Mouse (Mus musculus) thymus, postnatal 0 days (tissue): ENCODE data around the gene 3830406C13Rik. TPM values are rescaled to one million over a fixed set of nuclear protein-coding genes. Genes with fewer than 3 reads are reported as not detected.
"Not testable (repeated sequence)": the region's sequence is repeated elsewhere in the genome, so short reads cannot be mapped to it uniquely, and the experiment has no call there.

Experiments
- DNase-seq: peaks from one replicate; pipeline ENCODE4 v3.0.0-alpha.2; 2015; ENCODE audit warnings: low spot score
- polyA plus RNA-seq: library from polyadenylated mRNA; unstranded; fragments of >200 nt; fragmentation: Nextera tagmentation; extraction: Ambion mirVana; gene quantifications from 2 replicates; pipeline ENCODE4 v1.2.1, GENCODE M21; 2015

The 3830406C13Rik gene
- polyA plus RNA-seq, result 66.1 and 71.4 TPM in 2 replicates

- DNase-seq, result peak; percentile 83
Measured at GRCm38 (mm10) chr14:12284141-12284912, at the start of gene 3830406C13Rik. 3830406C13Rik (plus strand) TSS chr14:12284173.

- no peak for DNase-seq
Measured at GRCm38 (mm10) chr14:12243726-12244125, 40.2 kb upstream of the 3830406C13Rik start.

GRCm38 (mm10) chr14:12276031-12276430, 7.9 kb upstream of the 3830406C13Rik start:
- no peak for DNase-seq

GRCm38 (mm10) chr14:12283641-12284040, 332 bp upstream of the 3830406C13Rik start, which contains the start of gene Gm49355:
Gm49355 (plus strand) TSS chr14:12283976.
- no peak for DNase-seq

- DNase-seq, result not testable (repeated sequence)
Measured at GRCm38 (mm10) chr14:12289747-12290146, 5.8 kb downstream of the 3830406C13Rik start.

- no peak for DNase-seq
Measured at GRCm38 (mm10) chr14:12296391-12296790, 12.4 kb downstream of the 3830406C13Rik start.

- DNase-seq, result no peak
Measured at GRCm38 (mm10) chr14:12299171-12299570, 15.2 kb downstream of the 3830406C13Rik start.

- no peak for DNase-seq
Measured at GRCm38 (mm10) chr14:12299654-12300053, 15.7 kb downstream of the 3830406C13Rik start.

GRCm38 (mm10) chr14:12300275-12300674, 16.3 kb downstream of the 3830406C13Rik start:
- no peak for DNase-seq

- no peak for DNase-seq
Measured at GRCm38 (mm10) chr14:12300677-12301076, 16.7 kb downstream of the 3830406C13Rik start.

- DNase-seq, result no peak
Measured at GRCm38 (mm10) chr14:12303106-12303505, 19.1 kb downstream of the 3830406C13Rik start.

GRCm38 (mm10) chr14:12333622-12334021, 49.6 kb downstream of the 3830406C13Rik start:
- no peak for DNase-seq

- DNase-seq, result no peak
Measured at GRCm38 (mm10) chr14:12334925-12335324, 51.0 kb downstream of the 3830406C13Rik start.

- DNase-seq, result no peak
Measured at GRCm38 (mm10) chr14:12337421-12337997, 53.5 kb downstream of the 3830406C13Rik start.

- DNase-seq, result no peak
Measured at GRCm38 (mm10) chr14:12337998-12338809, 54.2 kb downstream of the 3830406C13Rik start.

GRCm38 (mm10) chr14:12338811-12339565, 55.0 kb downstream of the 3830406C13Rik start:
- DNase-seq, result no peak

GRCm38 (mm10) chr14:12340238-12341074, 56.5 kb downstream of the 3830406C13Rik start:
- no peak for DNase-seq

- no peak for DNase-seq
Measured at GRCm38 (mm10) chr14:12341075-12341788, 57.3 kb downstream of the 3830406C13Rik start.

- no peak for DNase-seq
Measured at GRCm38 (mm10) chr14:12341789-12342457, 58.0 kb downstream of the 3830406C13Rik start.
